In genomic region chr9:20652260-20652658, GRCm38 (mm10) we compare ENCODE assay signal across 8 mouse cellular contexts. TPM values are rescaled to one million over a fixed set of nuclear protein-coding genes. Genes with fewer than 3 reads are reported as not detected.
DNase-seq lines count a peak whose midpoint lies in the region; ATAC-seq lines count a peak whose summit lies in the region.

No protein-coding gene starts in this region.

- no peaks in the 10 kb centered on the region for H3K9me3 ChIP-seq in forebrain, embryonic 11.5 days (ENCODE audit: control insufficient read depth, low read length)
- no peaks in the 10 kb centered on the region for H3K9me3 ChIP-seq in liver, embryonic 15.5 days (replicated peaks)

- peak overlapping the region; percentile 68 for H3K4me2 ChIP-seq in forebrain, embryonic 11.5 days (ENCODE audit: low read depth, low read length, severe bottlenecking)
- H3K4me2 ChIP-seq in liver, embryonic 15.5 days, result peak overlapping the region; percentile 87

- H3K36me3 ChIP-seq in forebrain, embryonic 11.5 days (ENCODE audit: control insufficient read depth, insufficient read depth, low read length), result peaks cover 7% of the 10 kb centered on the region
- H3K36me3 ChIP-seq in liver, embryonic 15.5 days (replicated peaks), result peaks cover 57% of the 10 kb centered on the region

- under 1% methylated on average over 25 of the region's 25 CpGs for WGBS in forebrain, embryonic 11.5 days
- under 1% methylated on average over 25 of the region's 25 CpGs for WGBS in liver, embryonic 15.5 days (ENCODE audit: insufficient replicate concordance)

- ATAC-seq in frontal cortex, adult (ENCODE audit: low TSS enrichment), result peak; percentile 2; the same call in 1 of the 2 replicates
- ATAC-seq in forebrain, embryonic 11.5 days (replicated peaks; ENCODE audit: low FRiP score), result peak; percentile 28
- peak; percentile 11 for ATAC-seq in liver, embryonic 15.5 days (ENCODE audit: insufficient read depth)

- peak overlapping the region; percentile 95 for H3K4me3 ChIP-seq in forebrain, embryonic 11.5 days (ENCODE audit: low read depth, low read length)
- H3K4me3 ChIP-seq in liver, embryonic 15.5 days (replicated peaks), result peak overlapping the region; percentile 96

- peak overlapping the region; percentile 87 for H3K9ac ChIP-seq in forebrain, embryonic 11.5 days (ENCODE audit: low read length)
- peak overlapping the region; percentile 86 for H3K9ac ChIP-seq in liver, embryonic 15.5 days

- DNase-seq in frontal cortex, postnatal 36 days (ENCODE audit: low spot score in 2 of 2), result no peak
- DNase-seq in 3T3-L1 (ENCODE audit: low read depth, low spot score), result peak; percentile 17
- DNase-seq in forebrain, embryonic 11.5 days (ENCODE audit: low spot score), result peak; percentile 73
- no peak for DNase-seq in adrenal gland, adult 2 months
- DNase-seq in cerebellum, adult 18-20 months, result no peak
- DNase-seq in right cerebral cortex, postnatal 10 days (ENCODE audit: low spot score in 2 of 2), result no peak

- H3K27me3 ChIP-seq in forebrain, embryonic 11.5 days (ENCODE audit: control insufficient read depth, insufficient read depth, low read length), result no peaks in the 10 kb centered on the region
- H3K27me3 ChIP-seq in liver, embryonic 15.5 days, result no peaks in the 10 kb centered on the region

- peak overlapping the region; percentile 37; the same call in 1 of the 2 replicates for H3K27ac ChIP-seq in forebrain, embryonic 11.5 days (ENCODE audit: low read depth, low read length)
- H3K27ac ChIP-seq in liver, embryonic 15.5 days (replicated peaks), result peak overlapping the region; percentile 45; the same call in 1 of the 2 replicates

- H3K4me1 ChIP-seq in forebrain, embryonic 11.5 days (replicated peaks; ENCODE audit: control insufficient read depth, insufficient read depth, low read length), result peaks cover 15% of the 10 kb centered on the region
- H3K4me1 ChIP-seq in liver, embryonic 15.5 days (replicated peaks), result peaks cover 62% of the 10 kb centered on the region

RNA-seq across cellular contexts. Expression of gene Pin1, which starts 0.4 kb away (rescaled TPM):
- polyA plus RNA-seq in forebrain, embryonic 11.5 days (2014; fragmentation: Nextera tagmentation; extraction: Ambion mirVana), result 63.0 and 72.5 TPM in 2 replicates
- polyA plus RNA-seq in liver, embryonic 15.5 days (2015; fragmentation: Nextera tagmentation; extraction: Ambion mirVana), result 23.1 and 23.5 TPM in 2 replicates
- total RNA-seq in adrenal gland, adult 2 months (2021), result 10 to 100 TPM; 20.8 to 26.9 TPM
- 20.4 and 24.2 TPM in 2 replicates for polyA plus RNA-seq in adrenal gland, adult 2 months (2012; rRNA removed)

RNA-seq across cellular contexts. Expression of gene Fbxl12, which starts 7.7 kb away (rescaled TPM):
- polyA plus RNA-seq in forebrain, embryonic 11.5 days (2014; fragmentation: Nextera tagmentation; extraction: Ambion mirVana), result 13.1 and 14.8 TPM in 2 replicates
- 4.5 and 4.9 TPM in 2 replicates for polyA plus RNA-seq in liver, embryonic 15.5 days (2015; fragmentation: Nextera tagmentation; extraction: Ambion mirVana)
- 10 to 100 TPM; 13.0 to 16.7 TPM for total RNA-seq in adrenal gland, adult 2 months (2021)
- polyA plus RNA-seq in adrenal gland, adult 2 months (2012; rRNA removed), result 47.1 and 59.1 TPM in 2 replicates

RNA-seq across cellular contexts. Expression of gene Ubl5, which starts 9.6 kb away (rescaled TPM):
- 350 and 401 TPM in 2 replicates for polyA plus RNA-seq in forebrain, embryonic 11.5 days (2014; fragmentation: Nextera tagmentation; extraction: Ambion mirVana)
- polyA plus RNA-seq in liver, embryonic 15.5 days (2015; fragmentation: Nextera tagmentation; extraction: Ambion mirVana), result 181 and 228 TPM in 2 replicates
- total RNA-seq in adrenal gland, adult 2 months (2021), result 100 to 1,000 TPM; 384 to 522 TPM
- polyA plus RNA-seq in adrenal gland, adult 2 months (2012; rRNA removed), result 133 and 135 TPM in 2 replicates

Comparison
In these comparisons a context has a peak if more than half of its experiments do, and no peak if none do; other contexts are left out.
1. DNase-seq: peak in 3T3-L1 (single experiment) and forebrain, embryonic 11.5 days (single experiment); none in frontal cortex, postnatal 36 days (0 of 2), adrenal gland, adult 2 months (single experiment), cerebellum, adult 18-20 months (0 of 2) and right cerebral cortex, postnatal 10 days (0 of 2).
2. Peak in every context shown above with its lines, with median percentiles within 50 percentile points of each other: ATAC-seq.